Mouse (Mus musculus) forebrain, embryonic 13.5 days (tissue): ENCODE results near the gene 1700023F06Rik. TPM values are rescaled to one million over a fixed set of nuclear protein-coding genes. Genes with fewer than 3 reads are reported as not detected.
"Not testable (repeated sequence)": the region's sequence is repeated elsewhere in the genome, so short reads cannot be mapped to it uniquely, and the experiment has no call there.

Source experiments
- ATAC-seq: fragments of 200-750 bp; cut with Nextera tagmentation; 2 replicates; pipeline ENCODE4 v1.8.0; 2017
- H3K27ac ChIP-seq: fragments of 300-500 bp; sonication (generic); 2 replicates; pipeline ENCODE4 v1.5.1; 2015; ENCODE audit warnings: inconsistent platforms, mild to moderate bottlenecking, moderate library complexity
- H3K27me3 ChIP-seq: fragments of 300-500 bp; sonication (generic); 2 replicates; pipeline ENCODE4 v1.6.1; 2015; ENCODE audit warnings: mild to moderate bottlenecking, inconsistent platforms
- H3K36me3 ChIP-seq: fragments of 300-500 bp; sonication (generic); 2 replicates; pipeline ENCODE4 v1.6.1; 2015; ENCODE audit warnings: mild to moderate bottlenecking, inconsistent platforms; ENCODE audit not compliant: poor library complexity, severe bottlenecking
- H3K4me1 ChIP-seq: fragments of 300-500 bp; sonication (generic); 2 replicates; pipeline ENCODE4 v1.6.1; 2015; ENCODE audit warnings: inconsistent platforms
- H3K4me2 ChIP-seq: fragments of 300-500 bp; sonication (generic); 2 replicates; pipeline ENCODE4 v1.6.1; 2015; ENCODE audit warnings: inconsistent platforms, mild to moderate bottlenecking, moderate library complexity
- H3K4me3 ChIP-seq: fragments of 300-500 bp; sonication (generic); 2 replicates; pipeline ENCODE4 v1.5.1; 2015; ENCODE audit warnings: mild to moderate bottlenecking, inconsistent platforms
- H3K9ac ChIP-seq: fragments of 300-500 bp; sonication (generic); 2 replicates; pipeline ENCODE4 v1.6.1; 2015; ENCODE audit warnings: mild to moderate bottlenecking, inconsistent platforms
- H3K9me3 ChIP-seq: fragments of 300-500 bp; sonication (generic); replicated peaks from 2 replicates; pipeline ENCODE4 v1.6.1; 2016; ENCODE audit warnings: inconsistent platforms
- WGBS: fragments of 180-500 bp; shearing (Covaris S2); methylation state at CpG from one replicate; pipeline ENCODE4 v1.1.7; 2015; 5-methylcytosine and 5-hydroxymethylcytosine counted together
- polyA plus RNA-seq: library from polyadenylated mRNA; unstranded; fragments of >200 nt; fragmentation: Nextera tagmentation; extraction: Ambion mirVana; gene quantifications from 2 replicates; pipeline ENCODE4 v1.2.1, GENCODE M21; 2015

Gene 1700023F06Rik
- polyA plus RNA-seq, 1 experiment from 2014 or later = 0.54 TPM

GRCm38 (mm10) chr11:103237757-103238156 lies 29.4 kb upstream of the 1700023F06Rik start:
- Histone ChIP-seq H3K9ac (no peak overlapping the region), H3K9me3 (no peaks in the 10 kb centered on the region), H3K4me3 (no peak overlapping the region), H3K27me3 (no peaks in the 10 kb centered on the region), H3K36me3 (peaks cover 51% of the 10 kb centered on the region), H3K27ac (no peak overlapping the region), H3K4me1 (peaks cover 16% of the 10 kb centered on the region), H3K4me2 (no peak overlapping the region)
- no peak for ATAC-seq
- WGBS = 71% methylated on average over 9 of the region's 9 CpGs

- 90% methylated on average over 10 of the region's 10 CpGs for WGBS
- Histone ChIP-seq H3K27ac (no peak overlapping the region), H3K36me3 (peaks cover 51% of the 10 kb centered on the region)
Observed at GRCm38 (mm10) chr11:103236903-103237302, 28.5 kb upstream of the 1700023F06Rik start.

GRCm38 (mm10) chr11:103236431-103236830 lies 28.1 kb upstream of the 1700023F06Rik start:
- Histone ChIP-seq H3K4me2 (no peak overlapping the region), H3K4me3 (no peak overlapping the region), H3K36me3 (peaks cover 54% of the 10 kb centered on the region), H3K27me3 (no peaks in the 10 kb centered on the region), H3K27ac (no peak overlapping the region), H3K9me3 (no peaks in the 10 kb centered on the region), H3K4me1 (peaks cover 11% of the 10 kb centered on the region; the same call in 1 of the 2 replicates), H3K9ac (no peak overlapping the region)
- ATAC-seq = no peak
- WGBS = 88% methylated on average over 6 of the region's 6 CpGs

More at GRCm38 (mm10) chr11:103236903-103237302, 28.5 kb upstream of the 1700023F06Rik start:
- H3K9me3 ChIP-seq = no peaks in the 10 kb centered on the region
- peaks cover 16% of the 10 kb centered on the region for H3K4me1 ChIP-seq
- no peak overlapping the region for H3K4me2 ChIP-seq
- H3K9ac ChIP-seq = no peak overlapping the region
- ATAC-seq = no peak
- H3K27me3 ChIP-seq = no peaks in the 10 kb centered on the region
- H3K4me3 ChIP-seq = no peak overlapping the region

GRCm38 (mm10) chr11:103235702-103236101 lies 27.3 kb upstream of the 1700023F06Rik start:
- H3K4me3 ChIP-seq = no peak overlapping the region
- H3K9me3 ChIP-seq = no peaks in the 10 kb centered on the region
- H3K27ac ChIP-seq = no peak overlapping the region
- peaks cover 4% of the 10 kb centered on the region; the same call in 1 of the 2 replicates for H3K4me1 ChIP-seq
- H3K4me2 ChIP-seq = no peak overlapping the region
- no peak for ATAC-seq
- 86% methylated on average over 11 of the region's 11 CpGs for WGBS
- H3K36me3 ChIP-seq = peaks cover 61% of the 10 kb centered on the region
- H3K27me3 ChIP-seq = no peaks in the 10 kb centered on the region
- H3K9ac ChIP-seq = no peak overlapping the region

GRCm38 (mm10) chr11:103234447-103234846 lies 26.1 kb upstream of the 1700023F06Rik start:
- no peaks in the 10 kb centered on the region for H3K27me3 ChIP-seq
- H3K4me2 ChIP-seq = no peak overlapping the region
- H3K4me3 ChIP-seq = no peak overlapping the region
- no peaks in the 10 kb centered on the region; the same call in 1 of the 2 replicates for H3K4me1 ChIP-seq
- 81% methylated on average over 1 of the region's 1 CpGs for WGBS
- peaks cover 65% of the 10 kb centered on the region for H3K36me3 ChIP-seq
- no peak overlapping the region for H3K27ac ChIP-seq
- H3K9ac ChIP-seq = no peak overlapping the region
- ATAC-seq = no peak
- H3K9me3 ChIP-seq = no peaks in the 10 kb centered on the region

- no peak for ATAC-seq
- 28% methylated on average over 7 of the region's 7 CpGs for WGBS
- Histone ChIP-seq H3K4me1 (no peaks in the 10 kb centered on the region; the same call in 1 of the 2 replicates), H3K9me3 (no peaks in the 10 kb centered on the region), H3K4me3 (no peak overlapping the region), H3K9ac (no peak overlapping the region), H3K36me3 (peaks cover 59% of the 10 kb centered on the region), H3K4me2 (no peak overlapping the region), H3K27ac (no peak overlapping the region), H3K27me3 (no peaks in the 10 kb centered on the region)
Observed at GRCm38 (mm10) chr11:103232966-103233365, 24.6 kb upstream of the 1700023F06Rik start.

GRCm38 (mm10) chr11:103231367-103231766 lies 23.0 kb upstream of the 1700023F06Rik start:
- Histone ChIP-seq H3K4me3 (no peak overlapping the region), H3K27ac (no peak overlapping the region), H3K36me3 (peaks cover 57% of the 10 kb centered on the region), H3K4me2 (no peak overlapping the region), H3K4me1 (no peaks in the 10 kb centered on the region; the same call in 1 of the 2 replicates), H3K9me3 (no peaks in the 10 kb centered on the region), H3K27me3 (no peaks in the 10 kb centered on the region), H3K9ac (no peak overlapping the region)
- 92% methylated on average over 7 of the region's 7 CpGs for WGBS
- no peak for ATAC-seq

GRCm38 (mm10) chr11:103230626-103231025 lies 22.3 kb upstream of the 1700023F06Rik start:
- H3K9me3 ChIP-seq = no peaks in the 10 kb centered on the region
- H3K27ac ChIP-seq = no peak overlapping the region
- H3K4me1 ChIP-seq = no peaks in the 10 kb centered on the region; the same call in 1 of the 2 replicates
- H3K36me3 ChIP-seq = peaks cover 57% of the 10 kb centered on the region
- H3K27me3 ChIP-seq = no peaks in the 10 kb centered on the region
- ATAC-seq = no peak
- H3K4me3 ChIP-seq = no peak overlapping the region
- H3K9ac ChIP-seq = no peak overlapping the region
- 94% methylated on average over 19 of the region's 19 CpGs for WGBS
- H3K4me2 ChIP-seq = no peak overlapping the region

- WGBS = 93% methylated on average over 2 of the region's 2 CpGs
- Histone ChIP-seq H3K9me3 (no peaks in the 10 kb centered on the region), H3K27ac (no peak overlapping the region), H3K27me3 (no peaks in the 10 kb centered on the region), H3K9ac (no peak overlapping the region), H3K4me2 (no peak overlapping the region), H3K36me3 (peaks cover 62% of the 10 kb centered on the region), H3K4me1 (no peaks in the 10 kb centered on the region; the same call in 1 of the 2 replicates), H3K4me3 (no peak overlapping the region)
- ATAC-seq = no peak
Observed at GRCm38 (mm10) chr11:103229608-103230007, 21.2 kb upstream of the 1700023F06Rik start.

GRCm38 (mm10) chr11:103223951-103224456 lies 15.6 kb upstream of the 1700023F06Rik start:
- no peaks in the 10 kb centered on the region for H3K4me1 ChIP-seq
- no peak overlapping the region for H3K4me3 ChIP-seq
- peaks cover 77% of the 10 kb centered on the region for H3K36me3 ChIP-seq
- no peak overlapping the region for H3K9ac ChIP-seq
- H3K27ac ChIP-seq = no peak overlapping the region
- ATAC-seq = no peak
- H3K27me3 ChIP-seq = no peaks in the 10 kb centered on the region
- H3K4me2 ChIP-seq = no peak overlapping the region
- 72% methylated on average over 18 of the region's 18 CpGs for WGBS
- no peaks in the 10 kb centered on the region for H3K9me3 ChIP-seq

GRCm38 (mm10) chr11:103223444-103223843 lies 15.1 kb upstream of the 1700023F06Rik start:
- Histone ChIP-seq H3K27me3 (no peaks in the 10 kb centered on the region), H3K4me1 (peaks cover 3% of the 10 kb centered on the region; the same call in 1 of the 2 replicates), H3K36me3 (peaks cover 73% of the 10 kb centered on the region), H3K4me2 (no peak overlapping the region), H3K27ac (no peak overlapping the region), H3K9me3 (no peaks in the 10 kb centered on the region), H3K4me3 (no peak overlapping the region), H3K9ac (no peak overlapping the region)
- 96% methylated on average over 10 of the region's 10 CpGs for WGBS
- ATAC-seq = no peak

GRCm38 (mm10) chr11:103222718-103223117 lies 14.4 kb upstream of the 1700023F06Rik start:
- H3K4me3 ChIP-seq, H3K9me3 ChIP-seq, H3K27me3 ChIP-seq, H3K9ac ChIP-seq, H3K27ac ChIP-seq, H3K4me1 ChIP-seq, ATAC-seq, H3K4me2 ChIP-seq: not testable (repeated sequence)
- whole genome bisulfite sequencing = 91% methylated on average over 4 of the region's 4 CpGs
- peaks cover 73% of the 10 kb centered on the region for H3K36me3 ChIP-seq

GRCm38 (mm10) chr11:103221437-103221836 lies 13.1 kb upstream of the 1700023F06Rik start:
- Histone ChIP-seq H3K4me1 (peaks cover 10% of the 10 kb centered on the region; the same call in 1 of the 2 replicates), H3K27me3 (peaks cover 5% of the 10 kb centered on the region; the same call in 1 of the 2 replicates), H3K27ac (no peak overlapping the region), H3K4me3 (no peak overlapping the region), H3K9me3 (no peaks in the 10 kb centered on the region), H3K9ac (no peak overlapping the region), H3K4me2 (no peak overlapping the region), H3K36me3 (peaks cover 60% of the 10 kb centered on the region)
- WGBS = 93% methylated on average over 6 of the region's 6 CpGs
- no peak for ATAC-seq
